Mouse (Mus musculus) activated CD4-positive, CD25-positive, alpha-beta regulatory T cell, adult 9 weeks (primary cell): ENCODE measurements around the gene Snx7. TPM values are rescaled to one million over a fixed set of nuclear protein-coding genes. Genes with fewer than 3 reads are reported as not detected.

ENCODE experiments used
- polyA plus RNA-seq: library from polyadenylated mRNA; unstranded; fragments of 100-300 nt; shearing (Covaris generic); gene quantifications from one replicate; pipeline ENCODE4 v1.2.1, GENCODE M21; 2017

The Snx7 gene
- not detected for polyA plus RNA-seq

GRCm38 (mm10) chr3:117868637-117869323 lies at the start of gene Snx7:
Gene Snx7 (minus strand): TSS chr3:117868936.

